Mouse (Mus musculus): ENCODE measurements at regions not wholly inside any gene's neighbourhood (a gene's known extent, or its start where the extent isn't known, plus 50 kb on each side); places are given as distances from the start of the nearest gene placed in this dataset.
"Not testable (repeated sequence)": the region's sequence is repeated elsewhere in the genome, so short reads cannot be mapped to it uniquely, and the experiment has no call there.

DNA sequence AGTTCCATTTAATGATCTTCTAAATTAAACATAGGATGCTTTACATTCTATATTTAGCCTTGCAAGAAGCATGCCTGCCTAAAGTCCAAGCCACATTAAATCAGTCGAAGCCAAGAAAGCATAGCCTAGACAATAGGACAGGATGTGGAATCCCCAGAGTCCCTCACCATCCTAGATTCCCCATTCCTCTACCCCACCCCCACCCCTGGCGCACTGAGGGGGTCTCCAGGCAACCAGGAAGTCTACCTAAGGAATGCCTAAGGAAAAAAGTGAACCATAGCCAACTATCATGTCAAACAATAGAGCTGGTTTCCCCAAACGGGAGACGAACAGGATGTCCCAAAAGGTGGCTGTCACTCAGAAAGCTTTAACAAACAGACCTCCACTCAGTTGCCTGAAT is 172.5 kb upstream of the Phyhipl start:
- peak; percentile 6 for DNase-seq (ENCODE audit: low spot score)
- Histone ChIP-seq H3K9me3 (ENCODE audit: control insufficient read depth, low read length) (no peaks in the 10 kb centered on the region), H3K27me3 (replicated peaks; ENCODE audit: control insufficient read depth, insufficient read depth, low read length) (no peaks in the 10 kb centered on the region), H3K9ac (ENCODE audit: low read depth, low read length) (no peak overlapping the region), H3K4me1 (ENCODE audit: control insufficient read depth, insufficient read depth, low read length) (no peaks in the 10 kb centered on the region), H3K4me3 (ENCODE audit: low read depth, low read length) (no peak overlapping the region), H3K4me2 (ENCODE audit: low read depth, low read length) (no peak overlapping the region), H3K27ac (replicated peaks; ENCODE audit: low read depth, low read length) (no peak overlapping the region), H3K36me3 (ENCODE audit: control insufficient read depth, insufficient read depth, low read length) (no peaks in the 10 kb centered on the region)
- WGBS: 47% methylated on average over 4 of the region's 4 CpGs
- ATAC-seq (ENCODE audit: low read depth): no peak

DNA sequence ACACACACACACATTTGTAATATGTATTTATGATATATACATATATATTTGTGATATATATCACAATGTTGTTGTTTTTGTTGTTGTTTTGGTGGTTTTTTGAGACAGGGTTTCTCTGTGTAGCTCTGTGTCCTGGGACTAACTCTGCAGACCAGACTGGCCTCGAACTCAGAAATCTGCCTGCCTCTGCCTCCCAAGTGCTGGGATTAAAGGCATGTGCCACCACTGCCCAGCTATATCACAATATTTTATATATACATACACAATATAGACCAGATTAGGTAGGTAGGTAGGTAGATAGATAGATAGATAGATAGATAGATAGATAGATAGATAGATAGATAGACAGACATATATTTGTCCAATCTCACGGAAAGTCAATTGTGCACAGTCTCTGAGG is 171.8 kb upstream of the Phyhipl start:
- not testable (repeated sequence) for H3K27me3 ChIP-seq (replicated peaks; ENCODE audit: control insufficient read depth, insufficient read depth, low read length); H3K4me3 ChIP-seq (ENCODE audit: low read depth, low read length); H3K4me1 ChIP-seq (ENCODE audit: control insufficient read depth, insufficient read depth, low read length); ATAC-seq (ENCODE audit: low read depth); H3K36me3 ChIP-seq (ENCODE audit: control insufficient read depth, insufficient read depth, low read length); DNase-seq (ENCODE audit: low spot score); H3K9me3 ChIP-seq (ENCODE audit: control insufficient read depth, low read length); H3K4me2 ChIP-seq (ENCODE audit: low read depth, low read length); H3K9ac ChIP-seq (ENCODE audit: low read depth, low read length); H3K27ac ChIP-seq (replicated peaks; ENCODE audit: low read depth, low read length)
- WGBS: 89% methylated on average over 2 of the region's 2 CpGs

DNA sequence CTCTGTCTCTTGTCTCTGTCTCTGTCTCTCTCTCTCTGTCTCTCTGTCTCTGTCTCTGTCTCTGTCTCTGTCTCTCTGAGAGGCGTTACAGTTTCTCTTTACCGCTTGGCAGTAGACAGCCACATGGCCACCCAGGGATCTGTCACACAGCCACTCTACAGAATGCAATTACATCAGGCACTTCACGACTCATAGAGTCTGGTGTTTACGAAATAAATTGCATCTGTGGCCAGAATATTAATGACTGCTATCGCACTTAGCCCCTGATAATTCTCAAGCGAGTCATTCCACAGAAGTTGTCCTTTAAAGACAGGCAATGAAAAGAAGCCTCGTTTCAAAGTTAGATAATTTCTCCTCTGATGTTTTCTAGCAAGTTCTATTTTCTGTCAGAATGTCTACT is 170.9 kb upstream of the Phyhipl start:
- no peak for ATAC-seq (ENCODE audit: low read depth)
- DNase-seq (ENCODE audit: low spot score): no peak
- Histone ChIP-seq H3K4me2 (ENCODE audit: low read depth, low read length) (no peak overlapping the region), H3K36me3 (ENCODE audit: control insufficient read depth, insufficient read depth, low read length) (no peaks in the 10 kb centered on the region), H3K4me1 (ENCODE audit: control insufficient read depth, insufficient read depth, low read length) (no peaks in the 10 kb centered on the region), H3K27ac (replicated peaks; ENCODE audit: low read depth, low read length) (no peak overlapping the region), H3K27me3 (replicated peaks; ENCODE audit: control insufficient read depth, insufficient read depth, low read length) (no peaks in the 10 kb centered on the region), H3K9me3 (ENCODE audit: control insufficient read depth, low read length) (no peaks in the 10 kb centered on the region), H3K4me3 (ENCODE audit: low read depth, low read length) (no peak overlapping the region), H3K9ac (ENCODE audit: low read depth, low read length) (no peak overlapping the region)
- 81% methylated on average over 7 of the region's 7 CpGs for WGBS

DNA sequence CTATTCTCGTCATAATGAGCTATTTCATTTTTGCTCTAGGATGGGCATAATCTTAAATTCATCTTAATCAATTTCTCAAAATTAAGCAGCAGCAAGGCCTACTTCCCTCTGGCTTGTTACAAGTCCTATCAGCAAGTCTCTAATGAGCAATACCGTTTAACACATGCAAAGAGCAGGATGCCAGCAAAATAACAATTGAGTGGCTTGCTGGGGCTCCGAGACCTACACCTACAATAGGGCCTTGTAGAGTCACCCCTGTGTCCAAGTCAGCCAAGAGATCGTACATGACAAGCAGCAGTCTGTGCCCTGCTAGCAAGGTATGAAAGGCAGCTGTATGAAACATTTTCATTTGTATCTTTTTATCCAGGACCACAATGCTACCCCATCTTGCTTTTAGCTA is 169.7 kb upstream of the Phyhipl start:
- no peak for ATAC-seq (ENCODE audit: low read depth)
- WGBS: 70% methylated on average over 4 of the region's 4 CpGs
- H3K27me3 ChIP-seq (replicated peaks; ENCODE audit: control insufficient read depth, insufficient read depth, low read length): no peaks in the 10 kb centered on the region
- no peak overlapping the region for H3K27ac ChIP-seq (replicated peaks; ENCODE audit: low read depth, low read length)
- no peaks in the 10 kb centered on the region for H3K4me1 ChIP-seq (ENCODE audit: control insufficient read depth, insufficient read depth, low read length)
- DNase-seq (ENCODE audit: low spot score): no peak
- H3K4me2 ChIP-seq (ENCODE audit: low read depth, low read length): no peak overlapping the region
- H3K4me3 ChIP-seq (ENCODE audit: low read depth, low read length): no peak overlapping the region
- H3K9ac ChIP-seq (ENCODE audit: low read depth, low read length): no peak overlapping the region
- no peaks in the 10 kb centered on the region for H3K36me3 ChIP-seq (ENCODE audit: control insufficient read depth, insufficient read depth, low read length)
- no peaks in the 10 kb centered on the region for H3K9me3 ChIP-seq (ENCODE audit: control insufficient read depth, low read length)

DNA sequence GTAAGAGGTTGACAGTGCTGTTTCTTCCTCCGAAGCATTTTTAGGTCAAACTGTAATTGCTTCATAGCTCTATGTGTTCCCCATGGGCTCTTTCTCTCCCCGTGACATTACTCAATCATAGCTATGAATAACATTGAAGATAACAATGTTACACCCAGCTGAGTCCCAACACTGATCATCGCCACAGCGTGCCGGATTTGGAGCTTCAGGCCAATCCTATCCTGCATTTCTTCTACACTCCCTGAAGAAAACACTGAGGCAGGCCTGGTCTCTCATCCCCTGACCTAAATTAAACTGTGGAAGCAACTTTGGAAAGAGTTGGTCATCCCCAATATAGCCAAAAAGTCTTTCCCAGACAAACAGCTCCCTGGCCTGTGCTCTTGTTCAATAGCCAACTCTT is 168.7 kb upstream of the Phyhipl start:
- DNase-seq (ENCODE audit: low spot score) (no peak), ATAC-seq (ENCODE audit: low read depth) (no peak)
- Histone ChIP-seq H3K9ac (ENCODE audit: low read depth, low read length) (no peak overlapping the region), H3K9me3 (ENCODE audit: control insufficient read depth, low read length) (no peaks in the 10 kb centered on the region), H3K27me3 (replicated peaks; ENCODE audit: control insufficient read depth, insufficient read depth, low read length) (no peaks in the 10 kb centered on the region), H3K4me1 (ENCODE audit: control insufficient read depth, insufficient read depth, low read length) (no peaks in the 10 kb centered on the region), H3K4me3 (ENCODE audit: low read depth, low read length) (no peak overlapping the region), H3K36me3 (ENCODE audit: control insufficient read depth, insufficient read depth, low read length) (no peaks in the 10 kb centered on the region), H3K4me2 (ENCODE audit: low read depth, low read length) (no peak overlapping the region), H3K27ac (replicated peaks; ENCODE audit: low read depth, low read length) (no peak overlapping the region)
- WGBS: 91% methylated on average over 5 of the region's 5 CpGs

DNA sequence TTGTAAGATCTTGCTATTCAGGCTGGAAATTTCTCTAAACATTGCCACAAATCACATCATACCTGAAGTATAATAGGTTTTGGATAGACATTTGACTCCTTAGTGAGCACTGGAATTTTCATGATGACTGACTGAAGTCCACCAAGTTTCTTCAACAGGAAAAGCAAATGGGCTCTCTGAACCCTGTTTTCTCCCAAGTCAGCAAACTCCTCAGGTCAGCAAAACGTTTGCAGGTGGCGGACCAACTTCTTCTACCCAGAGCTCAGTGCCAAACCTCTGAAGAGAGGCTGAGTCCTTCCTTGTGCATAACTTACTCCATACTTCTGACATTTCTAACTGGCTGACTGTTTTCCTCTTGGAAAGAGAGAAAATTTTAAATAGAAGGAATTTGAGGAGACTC is 164.2 kb upstream of the Phyhipl start:
- H3K27me3 ChIP-seq (replicated peaks; ENCODE audit: control insufficient read depth, insufficient read depth, low read length): no peaks in the 10 kb centered on the region
- H3K4me3 ChIP-seq (ENCODE audit: low read depth, low read length): no peak overlapping the region
- no peak overlapping the region for H3K4me2 ChIP-seq (ENCODE audit: low read depth, low read length)
- H3K9ac ChIP-seq (ENCODE audit: low read depth, low read length): no peak overlapping the region
- H3K36me3 ChIP-seq (ENCODE audit: control insufficient read depth, insufficient read depth, low read length): no peaks in the 10 kb centered on the region
- ATAC-seq (ENCODE audit: low read depth) (no peak), DNase-seq (ENCODE audit: low spot score) (no peak)
- H3K4me1 ChIP-seq (ENCODE audit: control insufficient read depth, insufficient read depth, low read length): no peaks in the 10 kb centered on the region
- H3K9me3 ChIP-seq (ENCODE audit: control insufficient read depth, low read length): no peaks in the 10 kb centered on the region
- no peak overlapping the region for H3K27ac ChIP-seq (replicated peaks; ENCODE audit: low read depth, low read length)
- 72% methylated on average over 2 of the region's 2 CpGs for WGBS

DNA sequence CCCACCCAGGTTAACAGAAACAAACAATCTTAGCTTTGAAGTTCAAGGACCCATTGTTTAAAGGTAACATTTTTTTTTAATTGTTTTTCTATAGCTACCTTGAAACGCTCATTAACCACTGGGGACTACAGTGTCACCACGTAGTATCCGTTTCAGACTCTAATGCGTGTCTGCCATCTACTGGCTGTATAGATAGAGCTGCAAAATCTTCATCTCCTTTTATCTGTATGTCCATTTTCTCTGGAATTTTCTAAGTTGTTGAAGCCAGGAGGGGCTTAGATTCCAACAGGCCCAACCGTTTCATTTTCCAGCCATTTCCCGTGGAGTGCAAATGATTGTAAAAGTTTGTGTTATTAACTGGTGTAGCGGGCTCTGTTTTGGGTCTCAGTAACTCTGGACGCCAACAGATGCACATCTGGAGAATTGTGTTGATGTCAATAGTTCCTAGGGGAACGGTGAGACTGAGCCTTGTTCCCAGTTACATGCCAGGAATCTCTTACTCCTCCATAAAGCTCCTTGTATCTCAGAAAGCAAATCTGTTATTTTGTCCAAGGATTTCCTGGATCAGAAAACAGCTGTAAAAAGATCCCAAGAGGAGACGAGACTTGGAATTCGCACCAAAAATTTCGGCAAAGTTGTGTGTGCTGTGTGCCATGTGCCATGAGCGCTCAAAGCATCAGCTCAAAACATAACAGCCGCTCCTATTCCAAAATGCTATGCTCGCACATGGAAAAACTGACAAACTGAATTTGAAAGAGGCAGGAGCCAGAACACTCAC is 158.8 kb upstream of the Phyhipl start:
- DNase-seq (ENCODE audit: low spot score): peak; percentile 68
- Histone ChIP-seq H3K9ac (ENCODE audit: low read depth, low read length) (no peak overlapping the region), H3K4me2 (ENCODE audit: low read depth, low read length) (no peak overlapping the region), H3K9me3 (ENCODE audit: control insufficient read depth, low read length) (no peaks in the 10 kb centered on the region), H3K27ac (replicated peaks; ENCODE audit: low read depth, low read length) (peak overlapping the region; percentile 21; the same call in 1 of the 2 replicates), H3K27me3 (replicated peaks; ENCODE audit: control insufficient read depth, insufficient read depth, low read length) (no peaks in the 10 kb centered on the region), H3K4me1 (ENCODE audit: control insufficient read depth, insufficient read depth, low read length) (no peaks in the 10 kb centered on the region), H3K36me3 (ENCODE audit: control insufficient read depth, insufficient read depth, low read length) (no peaks in the 10 kb centered on the region), H3K4me3 (ENCODE audit: low read depth, low read length) (no peak overlapping the region)
- 52% methylated on average over 15 of the region's 15 CpGs for WGBS
- no peak for ATAC-seq (ENCODE audit: low read depth)

DNA sequence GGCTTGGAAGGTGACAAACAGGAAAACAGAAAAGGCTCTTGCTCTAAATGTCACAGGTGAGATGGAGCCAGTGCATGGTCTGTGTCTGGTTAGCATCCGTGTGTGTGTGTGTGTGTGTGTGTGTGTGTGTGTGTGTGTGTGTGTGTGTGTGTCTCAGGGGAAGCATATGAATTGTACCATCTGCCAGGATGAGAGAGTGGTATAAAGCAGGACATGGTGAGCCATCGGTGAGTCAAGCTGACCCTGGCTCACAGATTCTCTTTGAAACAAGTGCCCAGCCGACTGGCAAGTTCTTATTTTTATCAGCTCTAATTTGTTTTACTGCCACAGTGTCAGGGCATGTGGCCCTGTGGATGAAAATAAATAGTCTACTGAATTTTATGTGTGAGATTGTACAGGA is 153.6 kb upstream of the Phyhipl start:
- no peaks in the 10 kb centered on the region for H3K4me1 ChIP-seq (ENCODE audit: control insufficient read depth, insufficient read depth, low read length)
- H3K27me3 ChIP-seq (replicated peaks; ENCODE audit: control insufficient read depth, insufficient read depth, low read length): no peaks in the 10 kb centered on the region
- WGBS: 86% methylated on average over 3 of the region's 3 CpGs
- DNase-seq (ENCODE audit: low spot score): no peak
- H3K9ac ChIP-seq (ENCODE audit: low read depth, low read length): no peak overlapping the region
- no peaks in the 10 kb centered on the region for H3K36me3 ChIP-seq (ENCODE audit: control insufficient read depth, insufficient read depth, low read length)
- no peak overlapping the region for H3K27ac ChIP-seq (replicated peaks; ENCODE audit: low read depth, low read length)
- ATAC-seq (ENCODE audit: low read depth): no peak
- H3K4me2 ChIP-seq (ENCODE audit: low read depth, low read length): no peak overlapping the region
- no peaks in the 10 kb centered on the region for H3K9me3 ChIP-seq (ENCODE audit: control insufficient read depth, low read length)
- no peak overlapping the region for H3K4me3 ChIP-seq (ENCODE audit: low read depth, low read length)

DNA sequence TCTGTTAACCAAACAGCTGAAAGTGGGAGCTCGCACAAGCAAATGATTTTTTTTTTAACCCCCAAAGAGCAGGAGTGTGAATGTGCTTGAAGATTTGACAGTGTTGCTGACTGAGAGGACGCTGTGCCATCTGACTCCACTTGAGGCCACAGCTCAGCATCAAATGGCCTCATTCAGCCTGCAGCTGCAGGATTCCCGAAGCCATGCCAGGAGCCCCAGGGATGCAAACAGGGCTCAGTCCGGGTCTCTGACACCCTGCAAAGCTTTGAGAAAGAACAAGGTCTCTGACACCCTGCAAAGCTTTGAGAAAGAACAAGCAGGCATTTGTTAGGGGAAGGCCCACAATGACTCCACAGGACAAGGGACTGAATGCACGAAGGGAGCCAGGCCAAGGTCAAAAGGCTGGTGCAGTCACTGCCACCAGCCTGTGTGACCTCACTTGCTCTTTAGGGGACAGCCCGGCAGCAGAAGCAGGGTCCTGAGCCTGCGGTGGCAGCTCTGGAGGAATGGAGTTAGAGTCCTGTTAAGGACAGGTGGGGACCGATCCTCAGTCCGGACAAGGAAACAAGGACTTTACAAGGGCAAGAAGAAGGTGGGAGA is 151.1 kb upstream of the Phyhipl start:
- H3K36me3 ChIP-seq (ENCODE audit: control insufficient read depth, insufficient read depth, low read length): no peaks in the 10 kb centered on the region
- H3K27me3 ChIP-seq (replicated peaks; ENCODE audit: control insufficient read depth, insufficient read depth, low read length): no peaks in the 10 kb centered on the region
- H3K27ac ChIP-seq (replicated peaks; ENCODE audit: low read depth, low read length): no peak overlapping the region
- no peaks in the 10 kb centered on the region for H3K4me1 ChIP-seq (ENCODE audit: control insufficient read depth, insufficient read depth, low read length)
- no peak overlapping the region for H3K9ac ChIP-seq (ENCODE audit: low read depth, low read length)
- 40% methylated on average over 9 of the region's 9 CpGs for WGBS
- no peaks in the 10 kb centered on the region for H3K9me3 ChIP-seq (ENCODE audit: control insufficient read depth, low read length)
- ATAC-seq (ENCODE audit: low read depth) (no peak), DNase-seq (ENCODE audit: low spot score) (no peak)
- no peak overlapping the region for H3K4me2 ChIP-seq (ENCODE audit: low read depth, low read length)
- H3K4me3 ChIP-seq (ENCODE audit: low read depth, low read length): no peak overlapping the region

Measured in embryonic facial prominence, embryonic 14.5 days (tissue).